Comparison of ENCODE assay signal across 8 mouse cellular contexts in the genomic region with DNA sequence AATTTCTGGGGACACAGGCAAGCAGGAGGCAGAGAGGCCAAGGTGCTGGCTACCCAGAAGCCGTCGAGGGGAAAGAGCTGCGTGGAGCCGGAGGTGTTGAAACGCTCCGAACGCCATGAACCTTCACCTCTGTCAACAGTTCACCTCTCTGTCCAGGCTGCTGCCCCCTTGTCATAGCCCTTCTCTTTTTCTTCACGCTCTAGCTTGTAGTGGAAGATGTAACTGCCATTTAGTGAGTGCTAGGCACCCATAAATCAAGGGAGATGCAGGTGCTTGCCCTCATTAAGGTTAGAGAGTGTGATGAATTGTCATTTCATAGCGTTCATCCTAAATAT. TPM values are rescaled to one million over a fixed set of nuclear protein-coding genes. Genes with fewer than 3 reads are reported as not detected.
DNase-seq lines count a peak whose midpoint lies in the region; ATAC-seq and TF ChIP-seq lines count a peak whose summit lies in the region.

No protein-coding gene starts in this region.

- H3K9ac ChIP-seq in heart, embryonic 11.5 days (ENCODE audit: low read depth, low read length): peak overlapping the region; percentile 91
- peak overlapping the region; percentile 93 for H3K9ac ChIP-seq in forebrain, embryonic 13.5 days
- peak overlapping the region; percentile 85 for H3K9ac ChIP-seq in liver, embryonic 14.5 days (replicated peaks)

- H3K27me3 ChIP-seq in heart, embryonic 11.5 days (ENCODE audit: control insufficient read depth, insufficient read depth, low read length): no peaks in the 10 kb centered on the region
- no peaks in the 10 kb centered on the region for H3K27me3 ChIP-seq in E14TG2a.4 (ENCODE audit: insufficient read depth, low read length)
- 0 out of 2 replicates have a peak, but pooled peaks cover 2% of the 10 kb centered on the region for H3K27me3 ChIP-seq in forebrain, embryonic 13.5 days
- no peaks in the 10 kb centered on the region for H3K27me3 ChIP-seq in liver, embryonic 14.5 days (ENCODE audit: control insufficient read depth, insufficient read depth, low read length)

- no peak for TF ChIP-seq CTCF in E14TG2a.4 (conservative IDR thresholded peaks at IDR 0.05; ENCODE audit: low read length)
- no peak for TF ChIP-seq CTCF in liver, embryonic 14.5 days (IDR thresholded peaks at IDR 0.05; ENCODE audit: low read depth)

- WGBS in heart, embryonic 11.5 days (ENCODE audit: insufficient replicate concordance): 1% methylated on average over 9 of the region's 9 CpGs
- WGBS in forebrain, embryonic 13.5 days: 3% methylated on average over 9 of the region's 9 CpGs
- WGBS in liver, embryonic 14.5 days (ENCODE audit: insufficient replicate concordance): 0% methylated on average over 9 of the region's 9 CpGs

- H3K4me1 ChIP-seq in heart, embryonic 11.5 days (ENCODE audit: control insufficient read depth, insufficient read depth, low read length): peaks cover 3% of the 10 kb centered on the region; the same call in 1 of the 2 replicates
- peaks cover 34% of the 10 kb centered on the region for H3K4me1 ChIP-seq in E14TG2a.4 (replicated peaks; ENCODE audit: low read depth, low read length)
- peaks cover 21% of the 10 kb centered on the region for H3K4me1 ChIP-seq in forebrain, embryonic 13.5 days
- H3K4me1 ChIP-seq in liver, embryonic 14.5 days (replicated peaks; ENCODE audit: control insufficient read depth in 2 of 2, insufficient read depth in 2 of 2, low read length in 1 of 2): peaks cover 16 to 22% of the 10 kb centered on the region in 2 experiments

- H3K36me3 ChIP-seq in heart, embryonic 11.5 days (ENCODE audit: control insufficient read depth, insufficient read depth, low read length): peaks cover 11% of the 10 kb centered on the region; the same call in 1 of the 2 replicates
- H3K36me3 ChIP-seq in E14TG2a.4 (ENCODE audit: insufficient read depth, low read length): peaks cover 37% of the 10 kb centered on the region
- peaks cover 22% of the 10 kb centered on the region for H3K36me3 ChIP-seq in forebrain, embryonic 13.5 days (ENCODE audit: poor library complexity, severe bottlenecking)
- H3K36me3 ChIP-seq in liver, embryonic 14.5 days (replicated peaks; ENCODE audit: control insufficient read depth, insufficient read depth, low read depth): peaks cover 16% of the 10 kb centered on the region

- intact Hi-C loops in heart, postnatal 25 days (cut with DNase I): loop anchor here (2.0 kb wide), 1 partner anchor 106 kb away; the partner anchor contains the start of gene Cdip1

- no peak for DNase-seq in heart, postnatal 25 days (ENCODE audit: low spot score)
- no peak for DNase-seq in liver, embryonic 14.5 days (ENCODE audit: low read depth in 3 of 3, low spot score in 3 of 3)
- DNase-seq in urinary bladder, postnatal 4 days (ENCODE audit: low spot score in 2 of 2): no peak
- DNase-seq in right cerebral cortex, adult 2 months (ENCODE audit: low spot score in 2 of 2): no peak
- DNase-seq in left cerebral cortex, adult 11 months (ENCODE audit: low spot score): no peak

- no peak for ATAC-seq in heart, embryonic 11.5 days (replicated peaks; ENCODE audit: insufficient number of reproducible peaks, low FRiP score, low TSS enrichment)
- ATAC-seq in forebrain, embryonic 13.5 days: no peak
- peak; percentile 8; the same call in 1 of the 2 replicates for ATAC-seq in liver, embryonic 14.5 days (ENCODE audit: insufficient read depth)

- H3K27ac ChIP-seq in heart, embryonic 11.5 days (ENCODE audit: low read depth, low read length): peak overlapping the region; percentile 65
- no peak overlapping the region for H3K27ac ChIP-seq in forebrain, embryonic 13.5 days
- H3K27ac ChIP-seq in liver, embryonic 14.5 days: peak overlapping the region; percentile 24

- H3K4me3 ChIP-seq in heart, embryonic 11.5 days (ENCODE audit: low read depth, low read length): peak overlapping the region; percentile 93
- peak overlapping the region; percentile 100 for H3K4me3 ChIP-seq in E14TG2a.4 (replicated peaks; ENCODE audit: low read length)
- H3K4me3 ChIP-seq in forebrain, embryonic 13.5 days: peak overlapping the region; percentile 98
- H3K4me3 ChIP-seq in liver, embryonic 14.5 days (ENCODE audit: insufficient read depth in 1 of 2, low read depth in 2 of 2, low read length in 2 of 2): peak overlapping the region; percentile 84 to 92

- TF ChIP-seq EP300 in liver, embryonic 14.5 days (IDR thresholded peaks at IDR 0.05; ENCODE audit: low read depth): no peak

- H3K9me3 ChIP-seq in heart, embryonic 11.5 days (replicated peaks; ENCODE audit: control insufficient read depth, low read length): no peaks in the 10 kb centered on the region
- H3K9me3 ChIP-seq in E14TG2a.4 (ENCODE audit: low read length): no peaks in the 10 kb centered on the region
- no peaks in the 10 kb centered on the region for H3K9me3 ChIP-seq in forebrain, embryonic 13.5 days (replicated peaks)
- H3K9me3 ChIP-seq in liver, embryonic 14.5 days (ENCODE audit: control insufficient read depth, low read length): no peaks in the 10 kb centered on the region

- peak overlapping the region; percentile 95 for H3K4me2 ChIP-seq in heart, embryonic 11.5 days
- H3K4me2 ChIP-seq in forebrain, embryonic 13.5 days: peak overlapping the region; percentile 98
- H3K4me2 ChIP-seq in liver, embryonic 14.5 days (ENCODE audit: low read depth): peak overlapping the region; percentile 88

RNA-seq across cellular contexts. Expression of gene Coro7, which starts 4.8 kb away (rescaled TPM):
- polyA plus RNA-seq in heart, embryonic 11.5 days (2014; fragmentation: Nextera tagmentation; extraction: Ambion mirVana): 12.1 and 12.4 TPM in 2 replicates
- 10 to 100 TPM; 12.6 to 16.1 TPM for total RNA-seq in heart, postnatal 25 days (2021)
- polyA plus RNA-seq in forebrain, embryonic 13.5 days (2015; fragmentation: Nextera tagmentation; extraction: Ambion mirVana): 19.4 and 20.1 TPM in 2 replicates
- 9.7 and 10.4 TPM in 2 replicates for polyA plus RNA-seq in liver, embryonic 14.5 days (2012; rRNA removed)
- 5.1 and 5.2 TPM in 2 replicates for polyA plus RNA-seq in liver, embryonic 14.5 days (2014; fragmentation: Nextera tagmentation; extraction: Ambion mirVana)

RNA-seq across cellular contexts. Expression of gene Nmral1, which starts 34.7 kb away (rescaled TPM):
- 53.1 and 58.3 TPM in 2 replicates for polyA plus RNA-seq in heart, embryonic 11.5 days (2014; fragmentation: Nextera tagmentation; extraction: Ambion mirVana)
- 1 to 10 TPM; 2.4 to 2.7 TPM for total RNA-seq in heart, postnatal 25 days (2021)
- 158 and 173 TPM in 2 replicates for polyA plus RNA-seq in forebrain, embryonic 13.5 days (2015; fragmentation: Nextera tagmentation; extraction: Ambion mirVana)
- 27.0 and 36.6 TPM in 2 replicates for polyA plus RNA-seq in liver, embryonic 14.5 days (2012; rRNA removed)
- polyA plus RNA-seq in liver, embryonic 14.5 days (2014; fragmentation: Nextera tagmentation; extraction: Ambion mirVana): 45.2 and 48.2 TPM in 2 replicates

RNA-seq across cellular contexts. Expression of gene Hmox2, which starts 41.7 kb away (rescaled TPM):
- polyA plus RNA-seq in heart, embryonic 11.5 days (2014; fragmentation: Nextera tagmentation; extraction: Ambion mirVana): 102 and 109 TPM in 2 replicates
- total RNA-seq in heart, postnatal 25 days (2021): 10 to 100 TPM; 73.5 to 75.5 TPM
- polyA plus RNA-seq in forebrain, embryonic 13.5 days (2015; fragmentation: Nextera tagmentation; extraction: Ambion mirVana): 77.0 and 85.1 TPM in 2 replicates
- polyA plus RNA-seq in liver, embryonic 14.5 days (2012; rRNA removed): 13.9 and 20.8 TPM in 2 replicates
- polyA plus RNA-seq in liver, embryonic 14.5 days (2014; fragmentation: Nextera tagmentation; extraction: Ambion mirVana): 36.5 and 37.4 TPM in 2 replicates

RNA-seq across cellular contexts. Expression of gene Dnaja3, which starts 44.6 kb away (rescaled TPM):
- 63.6 and 72.6 TPM in 2 replicates for polyA plus RNA-seq in heart, embryonic 11.5 days (2014; fragmentation: Nextera tagmentation; extraction: Ambion mirVana)
- 100 to 1,000 TPM; 149 TPM for total RNA-seq in heart, postnatal 25 days (2021)
- polyA plus RNA-seq in forebrain, embryonic 13.5 days (2015; fragmentation: Nextera tagmentation; extraction: Ambion mirVana): 48.0 and 53.2 TPM in 2 replicates
- 13.6 and 18.8 TPM in 2 replicates for polyA plus RNA-seq in liver, embryonic 14.5 days (2012; rRNA removed)
- polyA plus RNA-seq in liver, embryonic 14.5 days (2014; fragmentation: Nextera tagmentation; extraction: Ambion mirVana): 34.1 and 37.3 TPM in 2 replicates

RNA-seq across cellular contexts. Expression of gene Vasn, which starts 44.7 kb away (rescaled TPM):
- polyA plus RNA-seq in heart, embryonic 11.5 days (2014; fragmentation: Nextera tagmentation; extraction: Ambion mirVana): 9.5 and 10.6 TPM in 2 replicates
- total RNA-seq in heart, postnatal 25 days (2021): 10 to 100 TPM in 1 of 2 experiments, 1 to 10 TPM in 1; 9.8 to 12.0 TPM
- polyA plus RNA-seq in forebrain, embryonic 13.5 days (2015; fragmentation: Nextera tagmentation; extraction: Ambion mirVana): 2.3 and 2.7 TPM in 2 replicates
- 2.5 and 2.9 TPM in 2 replicates for polyA plus RNA-seq in liver, embryonic 14.5 days (2012; rRNA removed)
- 1.2 TPM in 2 replicates for polyA plus RNA-seq in liver, embryonic 14.5 days (2014; fragmentation: Nextera tagmentation; extraction: Ambion mirVana)
